Comparison of ENCODE assay signal across 9 mouse cellular contexts in genomic region chr4:119738641-119739040, GRCm38 (mm10). TPM values are rescaled to one million over a fixed set of nuclear protein-coding genes. Genes with fewer than 3 reads are reported as not detected.
DNase-seq lines count a peak whose midpoint lies in the region; ATAC-seq and TF ChIP-seq lines count a peak whose summit lies in the region.
"Had no signal": no experiment of that assay in that cellular context is flagged by ENCODE, and none has a peak within 500 bp of the region (broad histone marks: within the 10 kb centered on the region; RNA-seq: fewer than 3 reads in every experiment).

No protein-coding gene starts in this region.

- H3K27me3 ChIP-seq in heart, embryonic 11.5 days (ENCODE audit: control insufficient read depth, insufficient read depth, low read length) = peaks cover 20% of the 10 kb centered on the region
- H3K27me3 ChIP-seq in CH12.LX (replicated peaks) = no peaks in the 10 kb centered on the region
- H3K27me3 ChIP-seq in forebrain, embryonic 15.5 days = peaks cover 11% of the 10 kb centered on the region; the same call in 1 of the 2 replicates
- peaks cover 5% of the 10 kb centered on the region; the same call in 1 of the 2 replicates for H3K27me3 ChIP-seq in forebrain, embryonic 16.5 days (replicated peaks; ENCODE audit: control insufficient read depth, insufficient read depth, low read length)

- peak; percentile 77 for TF ChIP-seq EP300 in CH12.LX (IDR thresholded peaks at IDR 0.05; ENCODE audit: low read length)

- 0 out of 2 replicates have a peak, but pooled peaks cover 2% of the 10 kb centered on the region for H3K4me1 ChIP-seq in heart, embryonic 11.5 days (ENCODE audit: control insufficient read depth, insufficient read depth, low read length)
- H3K4me1 ChIP-seq in CH12.LX (ENCODE audit: control insufficient read depth in 1 of 2, insufficient read depth in 2 of 2) = peaks cover 21 to 67% of the 10 kb centered on the region in 2 experiments
- peaks cover 9% of the 10 kb centered on the region for H3K4me1 ChIP-seq in forebrain, embryonic 15.5 days
- peaks cover 7% of the 10 kb centered on the region; the same call in 1 of the 2 replicates for H3K4me1 ChIP-seq in forebrain, embryonic 16.5 days (replicated peaks; ENCODE audit: control insufficient read depth, insufficient read depth, low read length)

- peak; percentile 33 for TF ChIP-seq POLR2A in CH12.LX (IDR thresholded peaks at IDR 0.05; ENCODE audit: low read depth, low read length)

- dilution Hi-C loops in CH12.LX (cut with MboI; ENCODE audit: extremely low pct_ligation_motif_present, extremely low pct_unique_long_range_greater_than_20kb, low sequenced_read_pairs) = no loop called here

- in situ Hi-C loops in CH12.LX (cut with MboI; ENCODE audit: low pct_ligation_motif_present, low pct_unique_long_range_greater_than_20kb, low sequenced_read_pairs) = no loop called here

- TF ChIP-seq CTCF in CH12.LX (conservative IDR thresholded peaks at IDR 0.05 in 1 of 2, IDR thresholded peaks at IDR 0.05 in 1 of 2; ENCODE audit: low read depth in 2 of 2, low read length in 2 of 2) = no peak

- H3K4me3 ChIP-seq in heart, embryonic 11.5 days (ENCODE audit: low read depth, low read length) = no peak overlapping the region
- no peak overlapping the region for H3K4me3 ChIP-seq in CH12.LX (replicated peaks in 1 of 3; ENCODE audit: low read depth in 2 of 3, low read length in 2 of 3, poor library complexity in 1 of 3)
- H3K4me3 ChIP-seq in forebrain, embryonic 15.5 days = no peak overlapping the region
- H3K4me3 ChIP-seq in forebrain, embryonic 16.5 days (replicated peaks; ENCODE audit: low read length) = no peak overlapping the region
- H3K4me3 ChIP-seq: forebrain, embryonic 12.5 days had no signal

- peak; percentile 63 to 73 for DNase-seq in heart, adult 18-20 months
- DNase-seq in CH12.LX (ENCODE audit: extremely low read depth) = peak; percentile 71
- DNase-seq in kidney, postnatal 14 days = peak; percentile 40
- DNase-seq in spleen, postnatal 4 days (ENCODE audit: low spot score in 2 of 2) = no peak

- TF ChIP-seq RAD21 in CH12.LX (IDR thresholded peaks at IDR 0.05; ENCODE audit: low read depth, low read length) = no peak

- no peak overlapping the region for H3K9ac ChIP-seq in heart, embryonic 11.5 days (ENCODE audit: low read depth, low read length)
- peak overlapping the region; percentile 49 for H3K9ac ChIP-seq in CH12.LX (ENCODE audit: insufficient read depth, low read depth)
- no peak overlapping the region for H3K9ac ChIP-seq in forebrain, embryonic 15.5 days (replicated peaks)
- H3K9ac ChIP-seq in forebrain, embryonic 16.5 days (replicated peaks; ENCODE audit: low read depth, low read length) = no peak overlapping the region
- H3K9ac ChIP-seq: forebrain, embryonic 12.5 days had no signal

- no peaks in the 10 kb centered on the region for H3K9me3 ChIP-seq in heart, embryonic 11.5 days (replicated peaks; ENCODE audit: control insufficient read depth, low read length)
- H3K9me3 ChIP-seq in CH12.LX (replicated peaks; ENCODE audit: low read length) = no peaks in the 10 kb centered on the region
- H3K9me3 ChIP-seq in forebrain, embryonic 15.5 days = no peaks in the 10 kb centered on the region
- H3K9me3 ChIP-seq in forebrain, embryonic 16.5 days (ENCODE audit: control insufficient read depth, low read length) = no peaks in the 10 kb centered on the region
- H3K9me3 ChIP-seq: forebrain, embryonic 12.5 days had no signal

- ATAC-seq in heart, embryonic 11.5 days (replicated peaks; ENCODE audit: insufficient number of reproducible peaks, low FRiP score, low TSS enrichment) = no peak
- peak; percentile 65 for ATAC-seq in neutrophil, adult 5-6 weeks (ENCODE audit: extremely low read depth, insufficient number of reproducible peaks, low FRiP score, poor library complexity, severe bottlenecking)
- no peak for ATAC-seq in forebrain, embryonic 15.5 days (replicated peaks)
- no peak for ATAC-seq in forebrain, embryonic 16.5 days

- no peaks in the 10 kb centered on the region for H3K36me3 ChIP-seq in heart, embryonic 11.5 days (ENCODE audit: control insufficient read depth, insufficient read depth, low read length)
- H3K36me3 ChIP-seq in CH12.LX (replicated peaks in 1 of 2; ENCODE audit: control insufficient read depth in 1 of 2, insufficient read depth in 1 of 2, low read length in 1 of 2) = peaks cover 3 to 14% of the 10 kb centered on the region in 2 experiments
- no peaks in the 10 kb centered on the region for H3K36me3 ChIP-seq in forebrain, embryonic 15.5 days
- no peaks in the 10 kb centered on the region for H3K36me3 ChIP-seq in forebrain, embryonic 16.5 days (ENCODE audit: control insufficient read depth, insufficient read depth)
- H3K36me3 ChIP-seq: forebrain, embryonic 12.5 days had no signal

- H3K79me2 ChIP-seq in CH12.LX (replicated peaks; ENCODE audit: control insufficient read depth, extremely low read depth, insufficient read depth, poor library complexity, severe bottlenecking) = no peaks in the 10 kb centered on the region; the same call in 1 of the 2 replicates

- WGBS in heart, embryonic 11.5 days (ENCODE audit: insufficient replicate concordance) = 34% methylated on average over 4 of the region's 4 CpGs
- 64% methylated on average over 4 of the region's 4 CpGs for WGBS in forebrain, embryonic 15.5 days
- 58% methylated on average over 4 of the region's 4 CpGs for WGBS in forebrain, embryonic 16.5 days

- no peak overlapping the region for H3K27ac ChIP-seq in heart, embryonic 11.5 days (ENCODE audit: low read depth, low read length)
- peak overlapping the region; percentile 42 for H3K27ac ChIP-seq in CH12.LX (ENCODE audit: insufficient read depth, low read depth)
- H3K27ac ChIP-seq in forebrain, embryonic 15.5 days (replicated peaks) = no peak overlapping the region
- no peak overlapping the region for H3K27ac ChIP-seq in forebrain, embryonic 16.5 days (ENCODE audit: low read length)
- H3K27ac ChIP-seq: forebrain, embryonic 12.5 days had no signal

- no peak overlapping the region for H3K4me2 ChIP-seq in heart, embryonic 11.5 days
- peak overlapping the region; percentile 88 for H3K4me2 ChIP-seq in CH12.LX (ENCODE audit: insufficient read depth, low read depth, poor library complexity, severe bottlenecking)
- H3K4me2 ChIP-seq in forebrain, embryonic 15.5 days (replicated peaks) = no peak overlapping the region
- no peak overlapping the region for H3K4me2 ChIP-seq in forebrain, embryonic 16.5 days (ENCODE audit: low read length)
- H3K4me2 ChIP-seq: forebrain, embryonic 12.5 days had no signal

TF ChIP-seq in CH12.LX, 34 proteins besides CTCF, POLR2A, EP300 and RAD21:
- TF ChIP-seq KAT2A (IDR thresholded peaks at IDR 0.05; ENCODE audit: insufficient replicate concordance, low read length) = no peak
- TF ChIP-seq ETS1 (conservative IDR thresholded peaks at IDR 0.05; ENCODE audit: low read depth, low read length) = 0 out of 2 replicates have a peak, but pooled peaks have one; percentile 28
- peak; percentile 95 for TF ChIP-seq IRF4 (IDR thresholded peaks at IDR 0.05; ENCODE audit: low read depth, low read length)
- TF ChIP-seq UBTF (IDR thresholded peaks at IDR 0.05; ENCODE audit: low read depth, low read length) = no peak
- TF ChIP-seq MAFK (IDR thresholded peaks at IDR 0.05; ENCODE audit: insufficient replicate concordance, low read length) = 0 out of 2 replicates have a peak, but pooled peaks have one; percentile 43
- TF ChIP-seq RCOR1 (conservative IDR thresholded peaks at IDR 0.05; ENCODE audit: low read depth, low read length) = peak; percentile 60; the same call in 1 of the 2 replicates
- TF ChIP-seq JUN (IDR thresholded peaks at IDR 0.05; ENCODE audit: insufficient read depth, low read depth, low read length) = peak; percentile 61
- 0 out of 2 replicates have a peak, but pooled peaks have one; percentile 18 for TF ChIP-seq BHLHE40 (IDR thresholded peaks at IDR 0.05; ENCODE audit: low read depth, low read length)
- TF ChIP-seq GABPA (IDR thresholded peaks at IDR 0.05; ENCODE audit: insufficient replicate concordance, low read depth, low read length) = no peak
- peak; percentile 63 for TF ChIP-seq MEF2A (IDR thresholded peaks at IDR 0.05; ENCODE audit: borderline replicate concordance, low read depth, low read length)
- peak; percentile 75 for TF ChIP-seq ELF1 (IDR thresholded peaks at IDR 0.05; ENCODE audit: low read depth, low read length)
- TF ChIP-seq MYC (IDR thresholded peaks at IDR 0.05; ENCODE audit: low read depth, low read length) = no peak
- no peak for TF ChIP-seq MXI1 (IDR thresholded peaks at IDR 0.05; ENCODE audit: low read depth, low read length)
- TF ChIP-seq HCFC1 (IDR thresholded peaks at IDR 0.05; ENCODE audit: low read depth, low read length) = peak; percentile 31; the same call in 1 of the 2 replicates
- peak; percentile 48; the same call in 1 of the 2 replicates for TF ChIP-seq MAZ (IDR thresholded peaks at IDR 0.05; ENCODE audit: low read depth, low read length)
- no peak for TF ChIP-seq MAX (IDR thresholded peaks at IDR 0.05; ENCODE audit: low read length)
- no peak for TF ChIP-seq USF1 (IDR thresholded peaks at IDR 0.05; ENCODE audit: low read depth, low read length)
- TF ChIP-seq PAX5 (IDR thresholded peaks at IDR 0.05; ENCODE audit: low read length) = no peak
- TF ChIP-seq SIN3A (IDR thresholded peaks at IDR 0.05; ENCODE audit: low read length) = peak; percentile 32; the same call in 1 of the 2 replicates
- TF ChIP-seq NRF1 (IDR thresholded peaks at IDR 0.05; ENCODE audit: low read depth, low read length) = no peak
- no peak for TF ChIP-seq TBP (conservative IDR thresholded peaks at IDR 0.05; ENCODE audit: low read depth, low read length)
- TF ChIP-seq JUND (conservative IDR thresholded peaks at IDR 0.05; ENCODE audit: low read depth, low read length) = peak; percentile 86
- TF ChIP-seq NELFE (IDR thresholded peaks at IDR 0.05; ENCODE audit: low read depth, low read length) = 0 out of 2 replicates have a peak, but pooled peaks have one; percentile 47
- no peak for TF ChIP-seq POLR2AphosphoS2 (IDR thresholded peaks at IDR 0.05; ENCODE audit: low read depth, low read length)

RNA-seq across cellular contexts. Expression of gene Hivep3, which starts 5.1 kb away (rescaled TPM):
- 1 to 10 TPM; 5.3 to 6.8 TPM for total RNA-seq in heart, adult 18-20 months (2021)
- polyA plus RNA-seq in heart, embryonic 11.5 days (2014; fragmentation: Nextera tagmentation; extraction: Ambion mirVana) = 4.8 and 6.7 TPM in 2 replicates
- 16.7 and 21.2 TPM in 2 replicates for total RNA-seq in CH12.LX (2012; rRNA removed)
- 11.1 and 14.4 TPM in 2 replicates for total RNA-seq in CH12.LX (2014; rRNA removed)
- 27.9 and 32.3 TPM in 2 replicates for polyA plus RNA-seq in CH12.LX (2012; ENCODE audit: insufficient read length, low read depth)
- total RNA-seq in neutrophil, adult 5-6 weeks (2017) = 3.3 and 3.7 TPM in 2 replicates
- polyA plus RNA-seq in forebrain, embryonic 15.5 days (2015; fragmentation: Nextera tagmentation; extraction: Ambion mirVana) = 18.3 and 21.7 TPM in 2 replicates
- polyA plus RNA-seq in forebrain, embryonic 16.5 days (2015; fragmentation: Nextera tagmentation; extraction: Ambion mirVana) = 23.1 and 26.4 TPM in 2 replicates

Comparison
In these comparisons a context has a peak if more than half of its experiments do, and no peak if none do; other contexts are left out.
1. DNase-seq: peak in heart, adult 18-20 months (2 of 2), CH12.LX (single experiment) and kidney, postnatal 14 days (single experiment); none in spleen, postnatal 4 days (0 of 2).